Mouse (Mus musculus): ENCODE results near the gene Rpusd3. TPM values are rescaled to one million over a fixed set of nuclear protein-coding genes. Genes with fewer than 3 reads are reported as not detected.

Gene Rpusd3
- polyA plus RNA-seq, 1 experiment from 2014 or later: 20.7 TPM

- Histone ChIP-seq H3K27ac (replicated peaks; ENCODE audit: low read depth, low read length) (no peak overlapping the region), H3K27me3 (ENCODE audit: control insufficient read depth, insufficient read depth, low read length) (no peaks in the 10 kb centered on the region), H3K4me3 (replicated peaks; ENCODE audit: low read depth, low read length) (no peak overlapping the region), H3K4me1 (ENCODE audit: control insufficient read depth, insufficient read depth, low read length) (no peaks in the 10 kb centered on the region), H3K4me2 (ENCODE audit: low read length) (no peak overlapping the region), H3K36me3 (ENCODE audit: control insufficient read depth, insufficient read depth, low read length) (peaks cover 84% of the 10 kb centered on the region), H3K9ac (replicated peaks; ENCODE audit: low read length) (no peak overlapping the region), H3K9me3 (ENCODE audit: control insufficient read depth, low read length) (no peaks in the 10 kb centered on the region)
- DNase-seq: no peak
- 95% methylated on average over 20 of the region's 20 CpGs for WGBS
- ATAC-seq (ENCODE audit: low FRiP score, low TSS enrichment): no peak
Measured at GRCm38 (mm10) chr6:113370194-113370929, 48.8 kb downstream of the Rpusd3 start.

GRCm38 (mm10) chr6:113368577-113368976 lies 50.6 kb downstream of the Rpusd3 start:
- DNase-seq: no peak
- H3K27me3 ChIP-seq (ENCODE audit: control insufficient read depth, insufficient read depth, low read length): no peaks in the 10 kb centered on the region
- WGBS: 77% methylated on average over 5 of the region's 5 CpGs
- peaks cover 66% of the 10 kb centered on the region for H3K36me3 ChIP-seq (ENCODE audit: control insufficient read depth, insufficient read depth, low read length)
- H3K9ac ChIP-seq (replicated peaks; ENCODE audit: low read length): no peak overlapping the region
- no peak overlapping the region for H3K27ac ChIP-seq (replicated peaks; ENCODE audit: low read depth, low read length)
- H3K4me2 ChIP-seq (ENCODE audit: low read length): no peak overlapping the region
- no peak for ATAC-seq (ENCODE audit: low FRiP score, low TSS enrichment)
- H3K9me3 ChIP-seq (ENCODE audit: control insufficient read depth, low read length): no peaks in the 10 kb centered on the region
- H3K4me3 ChIP-seq (replicated peaks; ENCODE audit: low read depth, low read length): no peak overlapping the region
- no peaks in the 10 kb centered on the region for H3K4me1 ChIP-seq (ENCODE audit: control insufficient read depth, insufficient read depth, low read length)

- DNase-seq (no peak), ATAC-seq (ENCODE audit: low FRiP score, low TSS enrichment) (no peak)
- Histone ChIP-seq H3K9me3 (ENCODE audit: control insufficient read depth, low read length) (no peaks in the 10 kb centered on the region), H3K9ac (replicated peaks; ENCODE audit: low read length) (no peak overlapping the region), H3K4me2 (ENCODE audit: low read length) (no peak overlapping the region), H3K27me3 (ENCODE audit: control insufficient read depth, insufficient read depth, low read length) (no peaks in the 10 kb centered on the region), H3K36me3 (ENCODE audit: control insufficient read depth, insufficient read depth, low read length) (peaks cover 62% of the 10 kb centered on the region), H3K4me1 (ENCODE audit: control insufficient read depth, insufficient read depth, low read length) (no peaks in the 10 kb centered on the region), H3K27ac (replicated peaks; ENCODE audit: low read depth, low read length) (no peak overlapping the region), H3K4me3 (replicated peaks; ENCODE audit: low read depth, low read length) (no peak overlapping the region)
- 89% methylated on average over 7 of the region's 7 CpGs for WGBS
Measured at GRCm38 (mm10) chr6:113368124-113368523, 51.0 kb downstream of the Rpusd3 start.

GRCm38 (mm10) chr6:113367574-113367973 lies 51.6 kb downstream of the Rpusd3 start:
- Histone ChIP-seq H3K36me3 (ENCODE audit: control insufficient read depth, insufficient read depth, low read length) (peaks cover 56% of the 10 kb centered on the region), H3K27ac (replicated peaks; ENCODE audit: low read depth, low read length) (no peak overlapping the region), H3K4me1 (ENCODE audit: control insufficient read depth, insufficient read depth, low read length) (no peaks in the 10 kb centered on the region), H3K9me3 (ENCODE audit: control insufficient read depth, low read length) (no peaks in the 10 kb centered on the region), H3K27me3 (ENCODE audit: control insufficient read depth, insufficient read depth, low read length) (no peaks in the 10 kb centered on the region), H3K4me2 (ENCODE audit: low read length) (no peak overlapping the region), H3K9ac (replicated peaks; ENCODE audit: low read length) (no peak overlapping the region), H3K4me3 (replicated peaks; ENCODE audit: low read depth, low read length) (no peak overlapping the region)
- DNase-seq (no peak), ATAC-seq (ENCODE audit: low FRiP score, low TSS enrichment) (no peak)
- 92% methylated on average over 1 of the region's 1 CpGs for WGBS

GRCm38 (mm10) chr6:113366639-113367038 lies 52.5 kb downstream of the Rpusd3 start:
- ATAC-seq (ENCODE audit: low FRiP score, low TSS enrichment): no peak
- WGBS: 90% methylated on average over 6 of the region's 6 CpGs

More at GRCm38 (mm10) chr6:113366639-113367038, 52.5 kb downstream of the Rpusd3 start:
- Histone ChIP-seq H3K9ac (replicated peaks; ENCODE audit: low read length) (no peak overlapping the region), H3K4me1 (ENCODE audit: control insufficient read depth, insufficient read depth, low read length) (no peaks in the 10 kb centered on the region), H3K36me3 (ENCODE audit: control insufficient read depth, insufficient read depth, low read length) (peaks cover 48% of the 10 kb centered on the region), H3K9me3 (ENCODE audit: control insufficient read depth, low read length) (no peaks in the 10 kb centered on the region), H3K27me3 (ENCODE audit: control insufficient read depth, insufficient read depth, low read length) (no peaks in the 10 kb centered on the region), H3K4me3 (replicated peaks; ENCODE audit: low read depth, low read length) (no peak overlapping the region), H3K4me2 (ENCODE audit: low read length) (no peak overlapping the region), H3K27ac (replicated peaks; ENCODE audit: low read depth, low read length) (no peak overlapping the region)
- DNase-seq: no peak

Small RNAs within 50 kb of the gene (microRNA-seq; reads per million reads assigned to microRNA genes)
- not detected for gene Gm24387

Other genes with a start within 250 kb of the Rpusd3 start
- 21.7 and 31.3 TPM in 2 replicates for gene Lhfpl4, start 224.0 kb downstream of the Rpusd3 start, polyA plus RNA-seq (2014; fragmentation: Nextera tagmentation; extraction: Ambion mirVana)
- 38.6 and 40.4 TPM in 2 replicates for gene Mtmr14, start 181.5 kb downstream of the Rpusd3 start, polyA plus RNA-seq (2014; fragmentation: Nextera tagmentation; extraction: Ambion mirVana)
- gene Cpne9, start 137.0 kb downstream of the Rpusd3 start, polyA plus RNA-seq (2014; fragmentation: Nextera tagmentation; extraction: Ambion mirVana): 4.7 and 5.5 TPM in 2 replicates
- 15.6 and 22.8 TPM in 2 replicates for gene Brpf1, start 112.2 kb downstream of the Rpusd3 start, polyA plus RNA-seq (2014; fragmentation: Nextera tagmentation; extraction: Ambion mirVana)
- 9.2 and 9.8 TPM in 2 replicates for gene Ogg1, start 92.4 kb downstream of the Rpusd3 start, polyA plus RNA-seq (2014; fragmentation: Nextera tagmentation; extraction: Ambion mirVana)
- 101 and 108 TPM in 2 replicates for gene Camk1, start 75.4 kb downstream of the Rpusd3 start, polyA plus RNA-seq (2014; fragmentation: Nextera tagmentation; extraction: Ambion mirVana)
- 72.2 and 81.9 TPM in 2 replicates for gene Tada3, start 41.5 kb downstream of the Rpusd3 start, polyA plus RNA-seq (2014; fragmentation: Nextera tagmentation; extraction: Ambion mirVana)
- 234 and 394 TPM in 2 replicates for gene Arpc4, start 41.2 kb downstream of the Rpusd3 start, polyA plus RNA-seq (2014; fragmentation: Nextera tagmentation; extraction: Ambion mirVana)
- 7.3 and 7.8 TPM in 2 replicates for gene Ttll3, start 30.1 kb downstream of the Rpusd3 start, polyA plus RNA-seq (2014; fragmentation: Nextera tagmentation; extraction: Ambion mirVana)
- not detected in 2 replicates for gene Cidec, start 16.4 kb upstream of the Rpusd3 start, polyA plus RNA-seq (2014; fragmentation: Nextera tagmentation; extraction: Ambion mirVana)
- gene Jagn1, start 23.2 kb upstream of the Rpusd3 start, polyA plus RNA-seq (2014; fragmentation: Nextera tagmentation; extraction: Ambion mirVana): 86.1 and 96.9 TPM in 2 replicates
- 0.09 TPM in 1 of 2 replicates, not detected in the other for gene Il17re, start 39.1 kb upstream of the Rpusd3 start, polyA plus RNA-seq (2014; fragmentation: Nextera tagmentation; extraction: Ambion mirVana)
- gene Il17rc, start 52.1 kb upstream of the Rpusd3 start, polyA plus RNA-seq (2014; fragmentation: Nextera tagmentation; extraction: Ambion mirVana): 0.77 and 0.93 TPM in 2 replicates
- 49.7 and 51.1 TPM in 2 replicates for gene Creld1, start 64.0 kb upstream of the Rpusd3 start, polyA plus RNA-seq (2014; fragmentation: Nextera tagmentation; extraction: Ambion mirVana)
- gene Prrt3, start 82.6 kb upstream of the Rpusd3 start, polyA plus RNA-seq (2014; fragmentation: Nextera tagmentation; extraction: Ambion mirVana): 8.2 and 10.6 TPM in 2 replicates
- gene Emc3, start 112.3 kb upstream of the Rpusd3 start, polyA plus RNA-seq (2014; fragmentation: Nextera tagmentation; extraction: Ambion mirVana): 91.9 and 100 TPM in 2 replicates
- 2.1 and 3.7 TPM in 2 replicates for gene Fancd2, start 112.3 kb upstream of the Rpusd3 start, polyA plus RNA-seq (2014; fragmentation: Nextera tagmentation; extraction: Ambion mirVana)
- gene Fancd2os, start 181.4 kb upstream of the Rpusd3 start, polyA plus RNA-seq (2014; fragmentation: Nextera tagmentation; extraction: Ambion mirVana): not detected in 2 replicates
- 258 and 280 TPM in 2 replicates for gene Brk1, start 185.4 kb upstream of the Rpusd3 start, polyA plus RNA-seq (2014; fragmentation: Nextera tagmentation; extraction: Ambion mirVana)
- gene Vhl, start 204.6 kb upstream of the Rpusd3 start, polyA plus RNA-seq (2014; fragmentation: Nextera tagmentation; extraction: Ambion mirVana): 74.8 and 85.2 TPM in 2 replicates
- 0.42 and 1.0 TPM in 2 replicates for gene Irak2, start 219.1 kb upstream of the Rpusd3 start, polyA plus RNA-seq (2014; fragmentation: Nextera tagmentation; extraction: Ambion mirVana)